Mouse (Mus musculus): ENCODE results near the gene Ppcs.

DNA sequence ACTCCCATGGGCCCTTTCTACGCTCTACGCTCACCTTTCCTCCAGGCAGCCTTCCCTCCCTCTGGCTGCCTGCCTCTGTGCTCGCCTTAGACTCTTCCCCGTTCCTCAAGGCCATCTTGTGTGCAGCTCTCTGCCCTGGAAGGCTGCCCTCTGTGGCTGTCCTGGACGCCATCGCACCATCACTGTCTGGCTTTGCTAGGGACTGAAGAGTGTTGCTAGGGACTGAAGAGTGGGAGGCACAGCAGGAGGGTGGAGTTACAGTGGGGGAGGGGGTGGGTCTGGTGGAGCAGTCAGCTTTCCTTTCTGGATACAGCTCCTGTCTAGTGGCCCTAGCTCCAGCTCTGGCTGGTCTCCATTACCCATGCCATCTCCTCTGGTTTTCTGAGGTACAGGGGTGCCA lies 20.3 kb upstream of the Ppcs start:
- TF ChIP-seq CTCF (IDR thresholded peaks at IDR 0.05) (no peak), EP300 (IDR thresholded peaks at IDR 0.05) (no peak)
